In genomic region chr6:38624439-38624838, GRCm38 (mm10) we compare ENCODE assay signal across 9 mouse cellular contexts. TPM values are rescaled to one million over a fixed set of nuclear protein-coding genes. Genes with fewer than 3 reads are reported as not detected.
DNase-seq lines count a peak whose midpoint lies in the region; ATAC-seq lines count a peak whose summit lies in the region.
"Had no signal": no experiment of that assay in that cellular context is flagged by ENCODE, and none has a peak within 500 bp of the region (broad histone marks: within the 10 kb centered on the region; RNA-seq: fewer than 3 reads in every experiment).

No protein-coding gene starts in this region.

- H3K9ac ChIP-seq in midbrain, embryonic 14.5 days (replicated peaks; ENCODE audit: low read length): no peak overlapping the region

- H3K27me3 ChIP-seq in midbrain, embryonic 14.5 days (ENCODE audit: control insufficient read depth, insufficient read depth, low read length): no peaks in the 10 kb centered on the region

- H3K4me2 ChIP-seq in midbrain, embryonic 14.5 days (ENCODE audit: low read length): no peak overlapping the region

- no peak overlapping the region for H3K4me3 ChIP-seq in midbrain, embryonic 14.5 days (replicated peaks; ENCODE audit: low read depth, low read length)

- WGBS in midbrain, embryonic 14.5 days: 91% methylated on average over 1 of the region's 1 CpGs

- no peak for DNase-seq in frontal cortex, postnatal 10 days (ENCODE audit: low spot score in 2 of 2)
- DNase-seq in lung, postnatal 10 days: peak; percentile 29
- DNase-seq in lung, postnatal 14 days: no peak
- peak; percentile 68 for DNase-seq in cerebellum, adult 9-10 months
- DNase-seq in telencephalon, adult 2 months (ENCODE audit: low read depth, low spot score): peak; percentile 60
- no peak for DNase-seq in thymus, adult 18-20 months
- DNase-seq in midbrain, embryonic 14.5 days: no peak

- no peaks in the 10 kb centered on the region for H3K9me3 ChIP-seq in midbrain, embryonic 14.5 days (ENCODE audit: control insufficient read depth, low read length)

- ATAC-seq in frontal cortex, adult (ENCODE audit: low TSS enrichment): peak; percentile 43
- no peak for ATAC-seq in midbrain, embryonic 14.5 days (ENCODE audit: low FRiP score, low TSS enrichment)

- H3K4me1 ChIP-seq in midbrain, embryonic 14.5 days (ENCODE audit: control insufficient read depth, insufficient read depth, low read length): no peaks in the 10 kb centered on the region

- H3K36me3 ChIP-seq in midbrain, embryonic 14.5 days (ENCODE audit: control insufficient read depth, insufficient read depth, low read length): peaks cover 15% of the 10 kb centered on the region

- H3K27ac ChIP-seq in midbrain, embryonic 14.5 days (replicated peaks; ENCODE audit: low read depth, low read length): no peak overlapping the region

RNA-seq across cellular contexts. Expression of gene Klrg2, which starts 12.6 kb away (rescaled TPM):
- 0.12 and 0.18 TPM in 2 replicates for polyA plus RNA-seq in midbrain, embryonic 14.5 days (2014; fragmentation: Nextera tagmentation; extraction: Ambion mirVana)

RNA-seq across cellular contexts. Expression of gene Clec2l, which starts 38.4 kb away (rescaled TPM):
- 12.9 and 25.5 TPM in 2 replicates for polyA plus RNA-seq in midbrain, embryonic 14.5 days (2014; fragmentation: Nextera tagmentation; extraction: Ambion mirVana)
- polyA plus RNA-seq: liver, embryonic 16.5 days had no signal

Comparison
In these comparisons a context has a peak if more than half of its experiments do, and no peak if none do; other contexts are left out.
1. DNase-seq: peak in lung, postnatal 10 days (single experiment), cerebellum, adult 9-10 months (single experiment) and telencephalon, adult 2 months (single experiment); none in frontal cortex, postnatal 10 days (0 of 2), lung, postnatal 14 days (single experiment), thymus, adult 18-20 months (0 of 2) and midbrain, embryonic 14.5 days (single experiment).